Mouse (Mus musculus) thymus, adult 18-20 months (tissue): ENCODE data around the gene Zfp704.
A peak's percentile ranks its signal among the peaks of the same experiment; 100 is the strongest.

Source experiments
- DNase-seq, 2 experiments: peaks; one replicate each; pipeline ENCODE4 v3.0.0; 2022; ENCODE audit warnings: mixed read lengths in 2 of 2

Gene Zfp704

GRCm38 (mm10) chr3:9609581-9610341 is at the start of gene Zfp704:
Gene Zfp704, minus strand, starts transcription at chr3:9610085.
- DNase-seq = peak; percentile 59 to 68

GRCm38 (mm10) chr3:9633036-9634005 is 23.4 kb upstream of the Zfp704 start:
- DNase-seq = peak; percentile 53 to 72

GRCm38 (mm10) chr3:9629951-9630350 is 20.1 kb upstream of the Zfp704 start:
- no peak for DNase-seq

GRCm38 (mm10) chr3:9628041-9628440 is 18.2 kb upstream of the Zfp704 start:
- no peak for DNase-seq

- DNase-seq = no peak
Observed at GRCm38 (mm10) chr3:9626149-9626548, 16.3 kb upstream of the Zfp704 start.

GRCm38 (mm10) chr3:9620611-9621010 is 10.7 kb upstream of the Zfp704 start:
- DNase-seq = no peak

GRCm38 (mm10) chr3:9619562-9620275 is 9.8 kb upstream of the Zfp704 start:
- no peak for DNase-seq

- DNase-seq = no peak
Observed at GRCm38 (mm10) chr3:9617101-9617500, 7.2 kb upstream of the Zfp704 start.

- DNase-seq = no peak
Observed at GRCm38 (mm10) chr3:9614676-9615075, 4.8 kb upstream of the Zfp704 start.

- DNase-seq = no peak
Observed at GRCm38 (mm10) chr3:9614011-9614410, 4.1 kb upstream of the Zfp704 start.

- DNase-seq = no peak
Observed at GRCm38 (mm10) chr3:9611226-9611625, 1.3 kb upstream of the Zfp704 start.

GRCm38 (mm10) chr3:9610426-9610825 is 541 bp upstream of the Zfp704 start:
- DNase-seq = no peak

GRCm38 (mm10) chr3:9608906-9609580 is 842 bp downstream of the Zfp704 start:
- peak in 1 of 2 experiments; percentile 31 for DNase-seq

- DNase-seq = peak in 1 of 2 experiments; percentile 52
Observed at GRCm38 (mm10) chr3:9608441-9608905, 1.4 kb downstream of the Zfp704 start.

GRCm38 (mm10) chr3:9607686-9608085 is 2.2 kb downstream of the Zfp704 start:
- no peak for DNase-seq

- DNase-seq = no peak
Observed at GRCm38 (mm10) chr3:9605784-9606706, 3.8 kb downstream of the Zfp704 start.

- DNase-seq = no peak
Observed at GRCm38 (mm10) chr3:9604941-9605340, 4.9 kb downstream of the Zfp704 start.

GRCm38 (mm10) chr3:9603866-9604265 is 6.0 kb downstream of the Zfp704 start:
- no peak for DNase-seq

GRCm38 (mm10) chr3:9600577-9600976 is 9.3 kb downstream of the Zfp704 start:
- DNase-seq = no peak

GRCm38 (mm10) chr3:9599738-9600410 is 10.0 kb downstream of the Zfp704 start:
- no peak for DNase-seq
